Comparison of ENCODE assay signal across 11 mouse cellular contexts in genomic region chr3:102205458-102205830, GRCm38 (mm10). TPM values are rescaled to one million over a fixed set of nuclear protein-coding genes. Genes with fewer than 3 reads are reported as not detected.
DNase-seq lines count a peak whose midpoint lies in the region; ATAC-seq and TF ChIP-seq lines count a peak whose summit lies in the region.
"Had no signal": no experiment of that assay in that cellular context is flagged by ENCODE, and none has a peak within 500 bp of the region (broad histone marks: within the 10 kb centered on the region; RNA-seq: fewer than 3 reads in every experiment).

No protein-coding gene starts in this region.

- H3K27me3 ChIP-seq in heart, embryonic 16.5 days (ENCODE audit: control insufficient read depth, insufficient read depth, low read length): 0 out of 2 replicates have a peak, but pooled peaks cover 3% of the 10 kb centered on the region
- H3K27me3 ChIP-seq in embryonic facial prominence, embryonic 14.5 days (replicated peaks; ENCODE audit: control insufficient read depth, insufficient read depth, low read length): 0 out of 2 replicates have a peak, but pooled peaks cover 3% of the 10 kb centered on the region
- H3K27me3 ChIP-seq in intestine, embryonic 16.5 days (replicated peaks; ENCODE audit: control insufficient read depth, insufficient read depth, low read length): 0 out of 2 replicates have a peak, but pooled peaks cover 2% of the 10 kb centered on the region
- H3K27me3 ChIP-seq in neural tube, embryonic 12.5 days (replicated peaks): peaks cover 25% of the 10 kb centered on the region

- H3K4me2 ChIP-seq in heart, embryonic 16.5 days (ENCODE audit: low read depth, low read length): peak overlapping the region; percentile 86
- H3K4me2 ChIP-seq in embryonic facial prominence, embryonic 14.5 days (ENCODE audit: low read depth, low read length): peak overlapping the region; percentile 84
- H3K4me2 ChIP-seq in intestine, embryonic 16.5 days (ENCODE audit: low read depth, low read length): 0 out of 2 replicates have a peak overlapping the region, but pooled peaks have one; percentile 19
- peak overlapping the region; percentile 94 for H3K4me2 ChIP-seq in neural tube, embryonic 12.5 days (replicated peaks)

- DNase-seq in heart, adult 8-10 months (ENCODE audit: low spot score): no peak
- DNase-seq in embryonic facial prominence, embryonic 14.5 days (ENCODE audit: low spot score): no peak
- DNase-seq in thymus, postnatal 4 days: no peak
- DNase-seq in frontal cortex, postnatal 14 days (ENCODE audit: low spot score in 2 of 2): no peak
- DNase-seq in layer of hippocampus, adult 2 months (ENCODE audit: low spot score in 2 of 2): no peak
- DNase-seq: adrenal gland, postnatal 14 days; thymus, postnatal 25 days had no signal

- no peaks in the 10 kb centered on the region for H3K36me3 ChIP-seq in heart, embryonic 16.5 days (ENCODE audit: control insufficient read depth, insufficient read depth)
- H3K36me3 ChIP-seq in embryonic facial prominence, embryonic 14.5 days (ENCODE audit: control insufficient read depth, insufficient read depth, low read length): no peaks in the 10 kb centered on the region
- no peaks in the 10 kb centered on the region for H3K36me3 ChIP-seq in intestine, embryonic 16.5 days (ENCODE audit: control insufficient read depth, insufficient read depth, low read length)
- H3K36me3 ChIP-seq in neural tube, embryonic 12.5 days: no peaks in the 10 kb centered on the region
- H3K36me3 ChIP-seq: liver, embryonic 15.5 days had no signal

- no peak for ATAC-seq in heart, embryonic 16.5 days (replicated peaks; ENCODE audit: extremely low read depth, insufficient read depth, low FRiP score)
- ATAC-seq in embryonic facial prominence, embryonic 14.5 days (ENCODE audit: low read depth): no peak
- no peak for ATAC-seq in intestine, embryonic 16.5 days
- no peak for ATAC-seq in neural tube, embryonic 12.5 days (ENCODE audit: low FRiP score, low read depth)

- peaks cover 19% of the 10 kb centered on the region for H3K4me1 ChIP-seq in heart, embryonic 16.5 days (ENCODE audit: control insufficient read depth, insufficient read depth, low read length)
- peaks cover 9% of the 10 kb centered on the region for H3K4me1 ChIP-seq in embryonic facial prominence, embryonic 14.5 days (ENCODE audit: control insufficient read depth, insufficient read depth, low read length)
- H3K4me1 ChIP-seq in intestine, embryonic 16.5 days (ENCODE audit: control insufficient read depth, insufficient read depth, low read length): peaks cover 19% of the 10 kb centered on the region
- peaks cover 24% of the 10 kb centered on the region for H3K4me1 ChIP-seq in neural tube, embryonic 12.5 days

- no peak overlapping the region for H3K27ac ChIP-seq in heart, embryonic 16.5 days (ENCODE audit: low read length)
- peak overlapping the region; percentile 50; the same call in 1 of the 2 replicates for H3K27ac ChIP-seq in embryonic facial prominence, embryonic 14.5 days (replicated peaks; ENCODE audit: low read depth, low read length)
- H3K27ac ChIP-seq in intestine, embryonic 16.5 days (ENCODE audit: low read length): no peak overlapping the region
- no peak overlapping the region for H3K27ac ChIP-seq in neural tube, embryonic 12.5 days
- H3K27ac ChIP-seq in layer of hippocampus, adult 2 months: no peak overlapping the region
- H3K27ac ChIP-seq: liver, embryonic 15.5 days had no signal

- no peak for TF ChIP-seq CTCF in layer of hippocampus, adult 2 months (conservative IDR thresholded peaks at IDR 0.05)

- peak overlapping the region; percentile 84; the same call in 1 of the 2 replicates for H3K4me3 ChIP-seq in heart, embryonic 16.5 days (ENCODE audit: low read length)
- H3K4me3 ChIP-seq in embryonic facial prominence, embryonic 14.5 days (ENCODE audit: low read depth, low read length): peak overlapping the region; percentile 76
- H3K4me3 ChIP-seq in intestine, embryonic 16.5 days (ENCODE audit: low read length): no peak overlapping the region; the same call in 1 of the 2 replicates
- H3K4me3 ChIP-seq in neural tube, embryonic 12.5 days: no peak overlapping the region
- H3K4me3 ChIP-seq in layer of hippocampus, adult 2 months: no peak overlapping the region
- H3K4me3 ChIP-seq: liver, embryonic 15.5 days had no signal

- 29% methylated on average over 7 of the region's 7 CpGs for WGBS in heart, embryonic 16.5 days
- WGBS in embryonic facial prominence, embryonic 14.5 days: 3% methylated on average over 7 of the region's 7 CpGs
- WGBS in intestine, embryonic 16.5 days: 19% methylated on average over 7 of the region's 7 CpGs
- WGBS in neural tube, embryonic 12.5 days: 7% methylated on average over 7 of the region's 7 CpGs

- H3K9me3 ChIP-seq in heart, embryonic 16.5 days (replicated peaks; ENCODE audit: control insufficient read depth, low read length): no peaks in the 10 kb centered on the region
- no peaks in the 10 kb centered on the region for H3K9me3 ChIP-seq in embryonic facial prominence, embryonic 14.5 days (ENCODE audit: control insufficient read depth, low read length)
- no peaks in the 10 kb centered on the region for H3K9me3 ChIP-seq in intestine, embryonic 16.5 days (ENCODE audit: control insufficient read depth, low read length)
- no peaks in the 10 kb centered on the region for H3K9me3 ChIP-seq in neural tube, embryonic 12.5 days
- H3K9me3 ChIP-seq: liver, embryonic 15.5 days had no signal

- H3K9ac ChIP-seq in heart, embryonic 16.5 days (ENCODE audit: low read length): no peak overlapping the region
- H3K9ac ChIP-seq in embryonic facial prominence, embryonic 14.5 days (ENCODE audit: low read depth, low read length): no peak overlapping the region
- H3K9ac ChIP-seq in intestine, embryonic 16.5 days (ENCODE audit: low read depth, low read length): no peak overlapping the region
- no peak overlapping the region for H3K9ac ChIP-seq in neural tube, embryonic 12.5 days
- H3K9ac ChIP-seq: liver, embryonic 15.5 days had no signal

RNA-seq across cellular contexts. Expression of gene Vangl1, which starts 1.0 kb away (rescaled TPM):
- polyA plus RNA-seq in heart, embryonic 16.5 days (2015; fragmentation: Nextera tagmentation; extraction: Ambion mirVana): 22.9 and 25.3 TPM in 2 replicates
- 10 to 100 TPM; 10.3 to 14.0 (median 11.1) TPM for total RNA-seq in heart, adult 8-10 months (2022)
- 20.8 and 26.6 TPM in 2 replicates for polyA plus RNA-seq in embryonic facial prominence, embryonic 14.5 days (2014; fragmentation: Nextera tagmentation; extraction: Ambion mirVana)
- 18.7 and 20.6 TPM in 2 replicates for polyA plus RNA-seq in intestine, embryonic 16.5 days (2015; fragmentation: Nextera tagmentation; extraction: Ambion mirVana)
- 12.3 and 14.9 TPM in 2 replicates for polyA plus RNA-seq in neural tube, embryonic 12.5 days (2016; fragmentation: Nextera tagmentation; extraction: Ambion mirVana)
- 1 to 10 TPM; 4.2 to 5.8 TPM for total RNA-seq in layer of hippocampus, adult 2 months (2021)

Comparison
In these comparisons a context has a peak if more than half of its experiments do, and no peak if none do; other contexts are left out.
1. H3K4me2 ChIP-seq: peak in every context shown above with its lines; median percentile 94 in neural tube, embryonic 12.5 days; 86 in heart, embryonic 16.5 days; 84 in embryonic facial prominence, embryonic 14.5 days; 19 in intestine, embryonic 16.5 days.
2. H3K4me3 ChIP-seq: peak in heart, embryonic 16.5 days (single experiment) and embryonic facial prominence, embryonic 14.5 days (single experiment); none in intestine, embryonic 16.5 days (single experiment), neural tube, embryonic 12.5 days (single experiment) and layer of hippocampus, adult 2 months (single experiment).